Mouse (Mus musculus) ES-Bruce4 (cell line): Measurements from ENCODE around the gene Cldn10.

Experiments used
- CTCF ChIP-seq: IDR thresholded peaks from one replicate; pipeline ENCODE4 v1.8.1; 2011; ENCODE audit warnings: low read depth, low read length
- EP300 ChIP-seq: IDR thresholded peaks from 2 replicates; pipeline ENCODE4 v1.6.1; 2011; ENCODE audit warnings: low read depth, low read length; ENCODE audit not compliant: insufficient read depth
- POLR2A ChIP-seq: IDR thresholded peaks from one replicate; pipeline ENCODE4 v1.8.1; 2011; ENCODE audit warnings: low read length; ENCODE audit not compliant: insufficient read depth

DNA sequence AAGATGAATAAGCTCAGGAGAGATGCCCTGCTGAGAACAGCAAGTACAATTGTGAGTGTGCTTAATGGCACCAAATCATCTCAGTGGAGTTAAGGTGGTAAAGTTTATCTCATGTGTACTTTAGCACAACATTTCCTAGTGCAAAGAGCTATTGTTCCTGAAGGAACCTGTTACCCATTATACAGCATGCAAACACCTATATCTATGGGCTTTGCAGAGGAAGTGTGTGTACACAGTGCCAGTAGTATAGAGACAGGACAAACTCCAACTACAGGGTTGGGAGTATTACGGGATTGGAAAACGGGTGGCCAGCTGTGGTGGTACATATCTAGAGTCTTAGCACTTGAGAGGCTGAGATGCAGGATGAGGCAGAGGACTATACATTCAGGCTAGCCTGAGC lies 38.6 kb upstream of the Cldn10 start:
- TF ChIP-seq CTCF, result no peak
- TF ChIP-seq POLR2A, result no peak
- TF ChIP-seq EP300, result no peak
